Mouse (Mus musculus) embryonic fibroblast, embryonic 13.5 days (primary cell): ENCODE results near the gene Agap1.

Experiments
- CTCF ChIP-seq: IDR thresholded peaks from 2 replicates; pipeline ENCODE4 v1.5.1; 2011; ENCODE audit warnings: mild to moderate bottlenecking, control low read depth, low read length, moderate library complexity, borderline replicate concordance; ENCODE audit not compliant: insufficient read depth
- POLR2A ChIP-seq: IDR thresholded peaks from 2 replicates; pipeline ENCODE4 v1.6.1; 2011; ENCODE audit warnings: low read depth, mild to moderate bottlenecking, control low read depth, low read length, moderate library complexity

DNA sequence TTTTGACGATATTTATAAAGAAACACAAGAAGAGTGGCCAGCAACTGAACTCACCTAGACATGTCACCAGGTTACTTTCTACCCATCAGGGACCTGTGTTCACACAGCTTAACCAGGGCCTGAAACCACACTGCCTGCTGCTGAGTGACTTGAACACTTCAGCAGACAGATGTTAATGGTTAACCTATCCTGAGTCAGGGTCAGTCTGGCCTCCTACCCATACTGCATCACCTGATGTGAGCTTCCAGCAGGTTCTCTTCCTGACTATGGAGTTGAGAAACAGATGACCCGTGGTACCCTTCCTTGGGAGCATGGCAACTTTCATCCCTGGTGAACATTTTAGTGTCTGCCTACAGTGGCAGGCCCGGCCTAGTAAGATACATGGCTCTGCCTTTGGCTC lies 367.8 kb downstream of the Agap1 start:
- TF ChIP-seq POLR2A (no peak), CTCF (no peak)
